Comparison of ENCODE assay signal across 19 mouse cellular contexts in genomic region chr10:80911354-80911753, GRCm38 (mm10). TPM values are rescaled to one million over a fixed set of nuclear protein-coding genes. Genes with fewer than 3 reads are reported as not detected.
DNase-seq lines count a peak whose midpoint lies in the region; ATAC-seq and TF ChIP-seq lines count a peak whose summit lies in the region.
"Had no signal": no experiment of that assay in that cellular context is flagged by ENCODE, and none has a peak within 500 bp of the region (broad histone marks: within the 10 kb centered on the region; RNA-seq: fewer than 3 reads in every experiment).

No protein-coding gene starts in this region.

- peak overlapping the region; percentile 13; the same call in 1 of the 2 replicates for H3K9ac ChIP-seq in embryonic facial prominence, embryonic 11.5 days (replicated peaks; ENCODE audit: low read length)
- no peak overlapping the region for H3K9ac ChIP-seq in embryonic facial prominence, embryonic 14.5 days (ENCODE audit: low read depth, low read length)
- H3K9ac ChIP-seq: heart, embryonic 12.5 days had no signal

- no peak overlapping the region for H3K4me3 ChIP-seq in embryonic facial prominence, embryonic 11.5 days (ENCODE audit: low read depth, low read length)
- H3K4me3 ChIP-seq in embryonic facial prominence, embryonic 10.5 days: no peak overlapping the region
- H3K4me3 ChIP-seq in C2C12 (ENCODE audit: insufficient read depth, poor library complexity, severe bottlenecking) (no peak overlapping the region), myocyte (no peak overlapping the region)
- no peak overlapping the region for H3K4me3 ChIP-seq in embryonic facial prominence, embryonic 14.5 days (ENCODE audit: low read depth, low read length)
- H3K4me3 ChIP-seq: forebrain, embryonic 10.5 days; heart, adult 2 months; heart, embryonic 12.5 days had no signal

- H3K36me3 ChIP-seq in embryonic facial prominence, embryonic 11.5 days (replicated peaks; ENCODE audit: control insufficient read depth, insufficient read depth, low read depth, low read length): peaks cover 2% of the 10 kb centered on the region
- H3K36me3 ChIP-seq in embryonic facial prominence, embryonic 10.5 days (replicated peaks): peaks cover 96% of the 10 kb centered on the region
- H3K36me3 ChIP-seq in C2C12 (ENCODE audit: control insufficient read depth, insufficient read depth): peaks cover 41% of the 10 kb centered on the region
- H3K36me3 ChIP-seq in embryonic facial prominence, embryonic 14.5 days (ENCODE audit: control insufficient read depth, insufficient read depth, low read length): peaks cover 75% of the 10 kb centered on the region
- peaks cover 8% of the 10 kb centered on the region for H3K36me3 ChIP-seq in myocyte (ENCODE audit: control insufficient read depth, insufficient read depth)

- no peaks in the 10 kb centered on the region for H3K9me3 ChIP-seq in embryonic facial prominence, embryonic 11.5 days (replicated peaks; ENCODE audit: control insufficient read depth, low read length)
- no peaks in the 10 kb centered on the region for H3K9me3 ChIP-seq in embryonic facial prominence, embryonic 10.5 days
- no peaks in the 10 kb centered on the region for H3K9me3 ChIP-seq in embryonic facial prominence, embryonic 14.5 days (ENCODE audit: control insufficient read depth, low read length)
- H3K9me3 ChIP-seq: forebrain, embryonic 10.5 days; heart, embryonic 12.5 days had no signal

- H3K4me2 ChIP-seq in embryonic facial prominence, embryonic 11.5 days (ENCODE audit: low read depth, low read length): no peak overlapping the region
- H3K4me2 ChIP-seq in embryonic facial prominence, embryonic 14.5 days (ENCODE audit: low read depth, low read length): no peak overlapping the region
- H3K4me2 ChIP-seq in myocyte (ENCODE audit: low read depth): peak overlapping the region; percentile 21
- H3K4me2 ChIP-seq: heart, embryonic 12.5 days had no signal

- DNase-seq in embryonic facial prominence, embryonic 11.5 days (ENCODE audit: low spot score): no peak
- DNase-seq in embryonic facial prominence, embryonic 10.5 days (ENCODE audit: low spot score): no peak
- DNase-seq in embryonic facial prominence, embryonic 14.5 days (ENCODE audit: low spot score): peak; percentile 66
- no peak for DNase-seq in heart, adult 9 months (ENCODE audit: low spot score in 2 of 2)
- DNase-seq: adrenal gland, adult 2 months; adrenal gland, postnatal 25 days; cerebellum, adult 9-10 months; cerebellum, postnatal 36 days; gastrocnemius, postnatal 36 days; heart, adult 2 months had no signal

- no peak overlapping the region for H3K27ac ChIP-seq in embryonic facial prominence, embryonic 11.5 days (replicated peaks; ENCODE audit: low read depth, low read length)
- no peak overlapping the region for H3K27ac ChIP-seq in embryonic facial prominence, embryonic 10.5 days (replicated peaks)
- H3K27ac ChIP-seq in embryonic facial prominence, embryonic 14.5 days (replicated peaks; ENCODE audit: low read depth, low read length): no peak overlapping the region
- H3K27ac ChIP-seq: forebrain, embryonic 10.5 days; heart, adult 2 months had no signal

- no peaks in the 10 kb centered on the region for H3K27me3 ChIP-seq in embryonic facial prominence, embryonic 11.5 days (ENCODE audit: control insufficient read depth, insufficient read depth, low read length)
- no peaks in the 10 kb centered on the region for H3K27me3 ChIP-seq in embryonic facial prominence, embryonic 10.5 days (replicated peaks; ENCODE audit: low read depth, poor library complexity, severe bottlenecking)
- H3K27me3 ChIP-seq in C2C12 (ENCODE audit: control insufficient read depth, insufficient read depth, insufficient read length) (no peaks in the 10 kb centered on the region), myocyte (ENCODE audit: control insufficient read depth, insufficient read depth, insufficient read length) (no peaks in the 10 kb centered on the region)
- no peaks in the 10 kb centered on the region for H3K27me3 ChIP-seq in embryonic facial prominence, embryonic 14.5 days (replicated peaks; ENCODE audit: control insufficient read depth, insufficient read depth, low read length)
- H3K27me3 ChIP-seq: heart, embryonic 12.5 days had no signal

- H3K79me2 ChIP-seq in C2C12 (ENCODE audit: control insufficient read depth, insufficient read depth): peaks cover 52% of the 10 kb centered on the region
- H3K79me2 ChIP-seq in myocyte (ENCODE audit: control insufficient read depth, insufficient read depth): peaks cover 10% of the 10 kb centered on the region

- WGBS in embryonic facial prominence, embryonic 11.5 days: 85% methylated on average over 4 of the region's 4 CpGs
- 91% methylated on average over 4 of the region's 4 CpGs for WGBS in embryonic facial prominence, embryonic 10.5 days
- 83% methylated on average over 4 of the region's 4 CpGs for WGBS in embryonic facial prominence, embryonic 14.5 days

- H3ac ChIP-seq in C2C12 (ENCODE audit: control insufficient read depth, insufficient read length, low read depth) (no peak overlapping the region), myocyte (ENCODE audit: control insufficient read depth, insufficient read length) (no peak overlapping the region)

- H3K4me1 ChIP-seq in embryonic facial prominence, embryonic 11.5 days (ENCODE audit: control insufficient read depth, insufficient read depth, low read length): no peaks in the 10 kb centered on the region
- peaks cover 15% of the 10 kb centered on the region for H3K4me1 ChIP-seq in embryonic facial prominence, embryonic 10.5 days
- H3K4me1 ChIP-seq in embryonic facial prominence, embryonic 14.5 days (ENCODE audit: control insufficient read depth, insufficient read depth, low read length): no peaks in the 10 kb centered on the region

- peaks cover 12% of the 10 kb centered on the region for H3K79me3 ChIP-seq in C2C12 (ENCODE audit: low read depth)

- ATAC-seq in embryonic facial prominence, embryonic 11.5 days (replicated peaks; ENCODE audit: insufficient number of reproducible peaks, low FRiP score, low TSS enrichment, low read depth): no peak
- peak; percentile 42; the same call in 1 of the 2 replicates for ATAC-seq in embryonic facial prominence, embryonic 14.5 days (ENCODE audit: low read depth)
- ATAC-seq: forebrain, embryonic 14.5 days; hindbrain, embryonic 16.5 days; inflammation-experienced regulatory T-cells, adult 6 months; intestine, postnatal 0 days had no signal

- no peak for TF ChIP-seq CTCF in C2C12 (IDR thresholded peaks at IDR 0.05; ENCODE audit: control insufficient read depth, insufficient read depth, insufficient read length)

- TF ChIP-seq POLR2A in myocyte (IDR thresholded peaks at IDR 0.05; ENCODE audit: insufficient read length, low read depth): no peak

TF ChIP-seq in C2C12, 6 proteins besides CTCF, POLR2A, EP300 and RAD21 (continues in another document):
- TF ChIP-seq CEBPB (IDR thresholded peaks at IDR 0.05; ENCODE audit: low read depth) (no peak), MYOG (IDR thresholded peaks at IDR 0.05; ENCODE audit: control insufficient read depth, extremely low read depth, insufficient read length) (no peak), MYOD1 (IDR thresholded peaks at IDR 0.05; ENCODE audit: control insufficient read depth, insufficient read length, low read depth) (peak; percentile 6), MAX (IDR thresholded peaks at IDR 0.05) (no peak), USF1 (IDR thresholded peaks at IDR 0.05; ENCODE audit: low read depth) (no peak)

TF ChIP-seq in myocyte, 11 proteins besides CTCF, POLR2A, EP300 and RAD21 (continues in another document):
- peak; percentile 44 for TF ChIP-seq TCF12 (IDR thresholded peaks at IDR 0.05; ENCODE audit: insufficient read depth, poor library complexity, severe bottlenecking)
- no peak for TF ChIP-seq USF1 (IDR thresholded peaks at IDR 0.05; ENCODE audit: low read depth)
- no peak for TF ChIP-seq REST (IDR thresholded peaks at IDR 0.05; ENCODE audit: insufficient read depth, insufficient read length)
- TF ChIP-seq MYOG (IDR thresholded peaks at IDR 0.05; ENCODE audit: control insufficient read depth in 1 of 3, insufficient read depth in 1 of 3, insufficient read length in 2 of 3, low read depth in 2 of 3): peak in 2 of 3 experiments; percentile 65 to 90

RNA-seq across cellular contexts. Expression of gene Lmnb2, which starts 6.7 kb away (rescaled TPM):
- polyA plus RNA-seq in embryonic facial prominence, embryonic 11.5 days (2014; fragmentation: Nextera tagmentation; extraction: Ambion mirVana): 18.4 and 19.4 TPM in 2 replicates
- 82.7 and 83.1 TPM in 2 replicates for polyA plus RNA-seq in embryonic facial prominence, embryonic 10.5 days (2016; fragmentation: Nextera tagmentation; extraction: Ambion mirVana)
- polyA plus RNA-seq in C2C12 (2012; fragmentation: generic; extraction: Trizol) (66.4 TPM), myocyte (2012; fragmentation: generic; extraction: Trizol) (65.2 TPM)
- polyA plus RNA-seq in embryonic facial prominence, embryonic 14.5 days (2014; fragmentation: Nextera tagmentation; extraction: Ambion mirVana): 21.6 and 22.9 TPM in 2 replicates

RNA-seq across cellular contexts. Expression of gene Timm13, which starts 10.6 kb away (rescaled TPM):
- polyA plus RNA-seq in embryonic facial prominence, embryonic 11.5 days (2014; fragmentation: Nextera tagmentation; extraction: Ambion mirVana): 266 and 347 TPM in 2 replicates
- polyA plus RNA-seq in embryonic facial prominence, embryonic 10.5 days (2016; fragmentation: Nextera tagmentation; extraction: Ambion mirVana): 349 and 359 TPM in 2 replicates
- polyA plus RNA-seq in C2C12 (2012; fragmentation: generic; extraction: Trizol) (263 TPM), myocyte (2012; fragmentation: generic; extraction: Trizol) (225 TPM)
- polyA plus RNA-seq in embryonic facial prominence, embryonic 14.5 days (2014; fragmentation: Nextera tagmentation; extraction: Ambion mirVana): 325 and 348 TPM in 2 replicates

RNA-seq across cellular contexts. Expression of gene Gadd45b, which starts 18.5 kb away (rescaled TPM):
- 9.9 and 11.6 TPM in 2 replicates for polyA plus RNA-seq in embryonic facial prominence, embryonic 11.5 days (2014; fragmentation: Nextera tagmentation; extraction: Ambion mirVana)
- polyA plus RNA-seq in embryonic facial prominence, embryonic 10.5 days (2016; fragmentation: Nextera tagmentation; extraction: Ambion mirVana): 6.5 and 6.8 TPM in 2 replicates
- polyA plus RNA-seq in C2C12 (2012; fragmentation: generic; extraction: Trizol): 37.2 TPM
- 35.5 and 39.9 TPM in 2 replicates for polyA plus RNA-seq in embryonic facial prominence, embryonic 14.5 days (2014; fragmentation: Nextera tagmentation; extraction: Ambion mirVana)
- 52.2 TPM for polyA plus RNA-seq in myocyte (2012; fragmentation: generic; extraction: Trizol)

RNA-seq across cellular contexts. Expression of gene Tmprss9, which starts 39.7 kb away (rescaled TPM):
- 0.06 TPM in 2 replicates for polyA plus RNA-seq in embryonic facial prominence, embryonic 11.5 days (2014; fragmentation: Nextera tagmentation; extraction: Ambion mirVana)
- 0.06 and 0.10 TPM in 2 replicates for polyA plus RNA-seq in embryonic facial prominence, embryonic 10.5 days (2016; fragmentation: Nextera tagmentation; extraction: Ambion mirVana)
- 0.02 TPM for polyA plus RNA-seq in C2C12 (2012; fragmentation: generic; extraction: Trizol)
- polyA plus RNA-seq in embryonic facial prominence, embryonic 14.5 days (2014; fragmentation: Nextera tagmentation; extraction: Ambion mirVana): 0.06 and 0.08 TPM in 2 replicates
- 0.05 TPM for polyA plus RNA-seq in myocyte (2012; fragmentation: generic; extraction: Trizol)
- polyA plus RNA-seq: forebrain, embryonic 10.5 days; heart, embryonic 12.5 days; heart, embryonic 16.5 days; inflammation-experienced regulatory T-cells, adult 6 months; intestine, postnatal 0 days had no signal

RNA-seq across cellular contexts. Expression of gene Sppl2b, which starts 56.3 kb away (rescaled TPM):
- polyA plus RNA-seq in embryonic facial prominence, embryonic 11.5 days (2014; fragmentation: Nextera tagmentation; extraction: Ambion mirVana): 17.1 and 19.7 TPM in 2 replicates
- 45.2 and 45.3 TPM in 2 replicates for polyA plus RNA-seq in embryonic facial prominence, embryonic 10.5 days (2016; fragmentation: Nextera tagmentation; extraction: Ambion mirVana)
- polyA plus RNA-seq in C2C12 (2012; fragmentation: generic; extraction: Trizol) (31.2 TPM), myocyte (2012; fragmentation: generic; extraction: Trizol) (31.0 TPM)
- polyA plus RNA-seq in embryonic facial prominence, embryonic 14.5 days (2014; fragmentation: Nextera tagmentation; extraction: Ambion mirVana): 37.6 and 40.8 TPM in 2 replicates
